Mouse (Mus musculus) midbrain, embryonic 16.5 days (tissue): ENCODE data around the gene Rap1gds1. TPM values are rescaled to one million over a fixed set of nuclear protein-coding genes. Genes with fewer than 3 reads are reported as not detected.

ENCODE experiments used
- ATAC-seq: fragments of 200-750 bp; cut with Nextera tagmentation; 2 replicates; pipeline ENCODE4 v1.8.0; 2017; ENCODE audit warnings: moderate TSS enrichment
- H3K27ac ChIP-seq: fragments of 300-500 bp; sonication (generic); 2 replicates; pipeline ENCODE4 v1.5.1; 2014; ENCODE audit warnings: mild to moderate bottlenecking, low read length, mixed read lengths
- H3K27me3 ChIP-seq: fragments of 300-500 bp; sonication (generic); 2 replicates; pipeline ENCODE4 v1.6.1; 2014; ENCODE audit warnings: low read depth, low read length, mixed read lengths; ENCODE audit not compliant: control insufficient read depth, insufficient read depth
- H3K36me3 ChIP-seq: fragments of 300-500 bp; sonication (generic); 2 replicates; pipeline ENCODE4 v1.6.1; 2014; ENCODE audit warnings: mild to moderate bottlenecking, low read length, moderate library complexity, mixed read lengths; ENCODE audit not compliant: control insufficient read depth, insufficient read depth
- H3K4me1 ChIP-seq: fragments of 300-500 bp; sonication (generic); 2 replicates; pipeline ENCODE4 v1.6.1; 2014; ENCODE audit warnings: mild to moderate bottlenecking, low read length, mixed read lengths; ENCODE audit not compliant: control insufficient read depth, insufficient read depth
- H3K4me2 ChIP-seq: fragments of 300-500 bp; sonication (generic); 2 replicates; pipeline ENCODE4 v1.6.1; 2014; ENCODE audit warnings: mild to moderate bottlenecking, low read length, mixed read lengths
- H3K4me3 ChIP-seq: fragments of 300-500 bp; sonication (generic); 2 replicates; pipeline ENCODE4 v1.5.1; 2014; ENCODE audit warnings: low read depth, mild to moderate bottlenecking, low read length, moderate library complexity, mixed read lengths
- H3K9ac ChIP-seq: fragments of 300-500 bp; sonication (generic); 2 replicates; pipeline ENCODE4 v1.6.1; 2014; ENCODE audit warnings: low read depth, low read length, mixed read lengths
- H3K9me3 ChIP-seq: fragments of 300-500 bp; sonication (generic); replicated peaks from 2 replicates; pipeline ENCODE4 v1.6.1; 2014; ENCODE audit warnings: mild to moderate bottlenecking, low read length, mixed read lengths; ENCODE audit not compliant: control insufficient read depth, poor library complexity, severe bottlenecking
- WGBS: fragments of 180-500 bp; shearing (Covaris S2); extraction: QIAGEN DNeasy Blood & Tissue Kit; methylation state at CpG from one replicate; pipeline ENCODE4 v1.1.7; 2014; 5-methylcytosine and 5-hydroxymethylcytosine counted together
- polyA plus RNA-seq: library from polyadenylated mRNA; unstranded; fragments of >200 nt; fragmentation: Nextera tagmentation; extraction: Ambion mirVana; gene quantifications from 2 replicates; pipeline ENCODE4 v1.2.1, GENCODE M21; 2015

Gene Rap1gds1
- polyA plus RNA-seq, 1 experiment from 2014 or later: 82.9 TPM

DNA sequence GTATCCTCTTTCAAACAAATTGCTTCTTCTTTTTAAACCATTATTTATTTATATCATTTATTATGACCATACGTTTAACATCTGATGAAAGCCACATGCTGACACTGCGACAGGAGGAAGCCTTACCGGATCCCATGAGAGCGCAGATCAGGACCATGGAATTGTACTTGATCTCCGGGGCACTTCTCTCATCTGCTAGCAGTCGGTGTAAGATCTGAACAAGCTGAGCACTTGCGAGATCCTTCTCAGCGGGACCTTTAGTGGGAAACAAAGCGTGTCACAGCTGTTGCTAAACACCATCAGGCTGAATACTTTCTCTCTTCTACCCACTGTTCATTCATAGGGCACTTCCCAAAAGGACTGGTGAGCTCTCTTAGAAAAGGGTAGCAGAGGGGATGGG lies 133.4 kb downstream of the Rap1gds1 start:
- H3K4me1 ChIP-seq: no peaks in the 10 kb centered on the region; the same call in 1 of the 2 replicates
- ATAC-seq: no peak
- no peak overlapping the region for H3K4me2 ChIP-seq
- no peak overlapping the region for H3K27ac ChIP-seq
- H3K36me3 ChIP-seq: peaks cover 33% of the 10 kb centered on the region
- no peak overlapping the region for H3K9ac ChIP-seq
- H3K4me3 ChIP-seq: no peak overlapping the region
- WGBS: 22% methylated on average over 9 of the region's 9 CpGs
- no peaks in the 10 kb centered on the region for H3K9me3 ChIP-seq
- no peaks in the 10 kb centered on the region for H3K27me3 ChIP-seq

DNA sequence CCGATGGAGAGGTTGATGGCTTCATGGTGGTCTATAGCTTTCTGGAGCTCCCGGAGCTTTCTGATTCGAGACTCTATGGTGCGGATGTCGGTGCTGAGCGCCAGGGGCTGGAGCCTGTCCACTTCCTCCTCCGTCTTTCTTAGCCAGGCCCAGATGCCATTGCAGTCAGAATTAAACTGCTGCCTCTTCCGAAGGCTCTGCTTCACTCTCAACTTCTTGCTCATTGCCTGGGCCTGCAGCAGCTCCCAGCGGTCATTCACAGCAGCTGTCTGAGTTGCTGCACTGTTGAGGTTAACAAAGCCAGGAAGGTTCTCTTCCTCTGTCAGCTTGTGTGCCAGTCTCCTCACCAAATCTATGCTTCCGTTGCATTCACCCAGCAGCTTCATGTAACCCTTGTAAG lies 137.8 kb downstream of the Rap1gds1 start:
- Histone ChIP-seq H3K27me3 (no peaks in the 10 kb centered on the region), H3K4me1 (no peaks in the 10 kb centered on the region; the same call in 1 of the 2 replicates), H3K27ac (no peak overlapping the region), H3K9me3 (no peaks in the 10 kb centered on the region), H3K4me3 (no peak overlapping the region), H3K36me3 (peaks cover 22% of the 10 kb centered on the region), H3K4me2 (no peak overlapping the region), H3K9ac (no peak overlapping the region)
- no peak for ATAC-seq
- WGBS: 96% methylated on average over 10 of the region's 10 CpGs

DNA sequence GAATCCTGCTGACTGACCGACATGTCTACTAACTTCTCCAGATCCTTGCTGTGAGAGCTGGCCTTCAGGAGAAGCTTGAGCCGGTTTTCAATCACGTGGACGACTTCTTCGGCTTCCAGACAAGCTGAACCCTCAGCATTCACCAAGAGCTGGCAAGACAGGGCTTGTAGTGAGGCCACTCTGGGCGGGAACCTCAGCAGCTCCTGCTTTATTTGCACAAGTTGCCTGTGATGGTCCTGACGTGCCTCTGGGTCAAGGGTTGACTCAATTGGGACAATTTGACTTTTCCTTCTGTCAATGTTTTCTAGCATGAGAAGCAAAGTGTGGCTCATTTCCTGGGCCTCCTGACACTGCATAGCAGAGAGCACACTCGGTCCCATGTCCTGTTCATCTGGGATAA lies 138.2 kb downstream of the Rap1gds1 start:
- 92% methylated on average over 8 of the region's 8 CpGs for WGBS
- peaks cover 22% of the 10 kb centered on the region for H3K36me3 ChIP-seq
- H3K4me1 ChIP-seq: no peaks in the 10 kb centered on the region; the same call in 1 of the 2 replicates
- H3K27ac ChIP-seq: no peak overlapping the region
- no peaks in the 10 kb centered on the region for H3K27me3 ChIP-seq
- no peaks in the 10 kb centered on the region for H3K9me3 ChIP-seq
- H3K9ac ChIP-seq: no peak overlapping the region
- H3K4me2 ChIP-seq: no peak overlapping the region
- ATAC-seq: no peak
- H3K4me3 ChIP-seq: no peak overlapping the region

DNA sequence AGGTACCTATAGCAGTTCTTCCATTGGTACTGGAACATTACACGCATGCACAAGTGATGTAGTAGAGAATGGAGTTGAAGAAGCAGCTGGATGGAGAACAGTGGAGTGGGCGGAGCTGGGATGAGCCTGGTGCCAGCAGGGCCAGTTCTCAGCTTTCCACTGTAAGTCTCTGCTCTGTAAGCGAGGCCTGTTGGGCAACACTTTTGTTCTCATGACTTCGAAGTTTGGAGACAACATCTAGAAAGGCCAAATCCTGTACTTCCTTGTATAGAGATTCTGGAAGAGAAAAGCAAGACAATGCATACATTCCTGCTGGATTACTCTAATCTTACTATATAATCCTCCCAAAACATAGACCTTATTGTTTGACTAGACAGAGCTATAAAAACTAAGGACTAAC lies 147.6 kb downstream of the Rap1gds1 start:
- Histone ChIP-seq H3K36me3 (peaks cover 22% of the 10 kb centered on the region), H3K4me3 (no peak overlapping the region), H3K4me1 (no peaks in the 10 kb centered on the region), H3K27ac (no peak overlapping the region), H3K4me2 (no peak overlapping the region), H3K9ac (no peak overlapping the region), H3K27me3 (no peaks in the 10 kb centered on the region), H3K9me3 (no peaks in the 10 kb centered on the region)
- 85% methylated on average over 4 of the region's 4 CpGs for WGBS
- no peak for ATAC-seq

DNA sequence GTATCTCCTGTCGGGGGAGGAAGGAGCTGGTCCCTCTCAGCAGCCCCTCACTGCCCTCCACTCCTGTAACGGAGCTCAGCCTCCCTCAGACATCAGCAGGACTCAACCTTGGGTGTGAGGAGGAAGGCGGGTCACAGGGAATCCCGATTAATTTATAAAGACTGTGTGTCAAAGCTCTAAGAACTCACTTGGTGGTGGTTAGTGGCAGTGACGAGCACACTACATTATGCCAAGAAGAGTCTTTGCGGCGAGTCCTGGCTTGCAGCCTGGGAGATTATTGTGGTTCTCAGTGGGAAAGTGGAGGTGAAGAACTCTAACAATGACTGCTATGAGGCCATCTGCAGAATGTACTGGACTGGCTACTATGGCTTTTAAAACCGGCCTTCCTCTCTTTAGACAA lies 148.8 kb downstream of the Rap1gds1 start:
- Histone ChIP-seq H3K4me2 (no peak overlapping the region), H3K4me1 (no peaks in the 10 kb centered on the region), H3K9me3 (no peaks in the 10 kb centered on the region), H3K36me3 (peaks cover 22% of the 10 kb centered on the region), H3K9ac (no peak overlapping the region), H3K27ac (no peak overlapping the region), H3K27me3 (no peaks in the 10 kb centered on the region), H3K4me3 (no peak overlapping the region)
- ATAC-seq: no peak
- WGBS: 73% methylated on average over 8 of the region's 8 CpGs

DNA sequence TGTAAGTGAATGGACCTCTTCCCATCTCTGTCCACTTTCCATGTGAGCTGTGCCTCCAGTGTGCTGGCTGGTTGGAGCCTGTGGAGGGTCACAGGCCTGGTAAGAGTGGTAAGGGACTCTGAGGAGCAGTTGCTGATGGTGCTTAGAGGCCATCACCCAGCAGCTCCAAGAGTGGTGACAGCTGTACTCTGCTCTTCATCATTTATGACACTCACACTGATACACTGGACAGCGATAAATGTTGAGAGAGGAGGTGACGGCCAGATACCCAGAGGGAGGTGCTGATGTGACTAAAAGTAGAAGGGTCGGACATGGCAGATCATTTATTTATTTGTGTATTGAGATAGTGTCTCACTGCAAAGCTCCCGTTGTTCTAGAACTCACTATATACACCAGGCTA lies 156.8 kb downstream of the Rap1gds1 start:
- Histone ChIP-seq H3K27me3 (no peaks in the 10 kb centered on the region), H3K4me3 (no peak overlapping the region), H3K36me3 (no peaks in the 10 kb centered on the region), H3K9me3 (no peaks in the 10 kb centered on the region), H3K27ac (no peak overlapping the region), H3K4me2 (no peak overlapping the region), H3K9ac (no peak overlapping the region), H3K4me1 (no peaks in the 10 kb centered on the region)
- ATAC-seq: no peak
- 92% methylated on average over 4 of the region's 4 CpGs for WGBS

DNA sequence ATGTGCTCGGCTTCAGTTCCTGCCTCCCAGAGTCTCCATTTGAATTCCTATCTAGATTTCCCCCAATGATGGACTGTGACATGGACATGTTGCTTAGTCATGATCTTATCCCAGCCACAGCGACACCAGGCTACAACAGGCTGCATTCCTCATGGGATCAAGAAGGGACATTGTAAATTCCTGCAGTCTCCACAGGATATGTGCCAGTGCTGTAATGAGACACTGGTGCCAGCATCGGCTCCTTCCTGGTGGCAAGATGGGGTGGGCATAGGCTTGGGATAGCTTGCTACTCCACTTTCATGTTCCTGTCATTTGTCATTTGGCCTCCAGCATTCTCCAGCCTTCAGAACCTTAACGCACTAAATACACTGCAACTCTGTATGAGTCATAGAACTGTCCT lies 158.0 kb downstream of the Rap1gds1 start:
- Histone ChIP-seq H3K4me2 (no peak overlapping the region), H3K27ac (no peak overlapping the region), H3K9me3 (no peaks in the 10 kb centered on the region), H3K36me3 (no peaks in the 10 kb centered on the region), H3K4me3 (no peak overlapping the region), H3K9ac (no peak overlapping the region), H3K4me1 (no peaks in the 10 kb centered on the region), H3K27me3 (no peaks in the 10 kb centered on the region)
- WGBS: 86% methylated on average over 4 of the region's 4 CpGs
- no peak for ATAC-seq

DNA sequence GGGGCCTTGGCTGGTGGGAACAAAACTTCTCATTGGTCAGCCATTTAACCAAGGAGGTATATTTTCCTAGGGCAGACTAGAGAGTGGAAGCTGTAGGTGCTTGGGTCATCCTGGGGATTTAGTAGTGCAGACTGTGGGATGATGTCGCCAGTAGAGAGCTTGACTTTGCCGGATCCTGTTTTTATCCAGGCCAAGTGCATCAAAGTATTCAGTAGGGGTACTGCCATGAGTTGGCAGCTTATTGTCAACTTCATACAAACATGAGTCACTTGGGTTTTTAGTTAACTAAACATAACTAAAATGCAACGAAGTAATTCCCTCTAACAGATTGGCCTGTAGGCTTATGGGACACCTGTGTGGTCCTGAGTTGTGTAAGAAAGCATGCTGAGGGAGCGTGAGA lies 158.4 kb downstream of the Rap1gds1 start:
- H3K36me3 ChIP-seq: no peaks in the 10 kb centered on the region
- H3K9ac ChIP-seq: no peak overlapping the region
- no peak overlapping the region for H3K4me3 ChIP-seq
- no peaks in the 10 kb centered on the region for H3K27me3 ChIP-seq
- no peaks in the 10 kb centered on the region for H3K9me3 ChIP-seq
- no peak for ATAC-seq
- no peak overlapping the region for H3K27ac ChIP-seq
- H3K4me1 ChIP-seq: no peaks in the 10 kb centered on the region
- 87% methylated on average over 4 of the region's 4 CpGs for WGBS
- no peak overlapping the region for H3K4me2 ChIP-seq

DNA sequence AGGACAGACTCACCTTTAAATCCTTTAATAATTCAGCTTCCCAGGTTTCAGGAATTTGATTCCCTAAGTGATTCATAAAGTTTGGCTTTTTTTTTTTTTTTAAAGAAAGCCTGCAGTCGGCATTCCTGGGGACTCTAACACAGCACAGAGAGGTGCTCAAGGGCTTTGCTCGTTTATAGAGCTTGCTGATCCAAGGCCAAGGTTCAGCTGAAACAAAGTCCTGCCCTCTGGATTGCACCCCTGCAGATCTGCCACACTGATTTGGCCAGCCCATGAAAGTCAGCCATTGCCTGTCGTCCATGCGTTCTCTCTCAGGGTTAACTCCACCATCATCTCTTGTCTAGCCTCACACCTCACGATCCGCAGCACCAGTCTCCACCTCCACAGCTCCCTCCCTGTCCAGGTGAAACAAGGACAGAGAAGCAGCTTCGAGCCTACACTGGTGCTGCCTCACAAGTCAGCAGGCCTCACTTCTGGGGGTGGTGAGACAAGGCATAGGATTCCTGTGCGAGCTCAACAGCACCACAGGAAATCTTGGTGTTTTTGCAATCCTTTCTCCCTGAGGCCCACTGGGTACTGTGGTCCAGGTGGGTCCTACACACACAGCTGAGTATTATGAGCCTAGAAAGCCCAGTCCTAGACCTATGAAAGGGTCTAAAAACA lies 160.2 kb downstream of the Rap1gds1 start:
- no peak overlapping the region for H3K27ac ChIP-seq

More for the DNA sequence above, 160.2 kb downstream of the Rap1gds1 start:
- no peak overlapping the region for H3K9ac ChIP-seq
- H3K27me3 ChIP-seq: no peaks in the 10 kb centered on the region
- H3K4me2 ChIP-seq: no peak overlapping the region
- ATAC-seq: no peak
- no peaks in the 10 kb centered on the region for H3K4me1 ChIP-seq
- H3K9me3 ChIP-seq: no peaks in the 10 kb centered on the region
- no peaks in the 10 kb centered on the region for H3K36me3 ChIP-seq
- WGBS: 71% methylated on average over 8 of the region's 8 CpGs
- H3K4me3 ChIP-seq: no peak overlapping the region
